Mouse (Mus musculus): ENCODE data around the gene Btbd35f25. TPM values are rescaled to one million over a fixed set of nuclear protein-coding genes. Genes with fewer than 3 reads are reported as not detected.
"Not testable (repeated sequence)": the region's sequence is repeated elsewhere in the genome, so short reads cannot be mapped to it uniquely, and the experiment has no call there.

Btbd35f25 gene
- polyA plus RNA-seq (2014; fragmentation: Nextera tagmentation; extraction: Ambion mirVana): not detected in 2 replicates

DNA sequence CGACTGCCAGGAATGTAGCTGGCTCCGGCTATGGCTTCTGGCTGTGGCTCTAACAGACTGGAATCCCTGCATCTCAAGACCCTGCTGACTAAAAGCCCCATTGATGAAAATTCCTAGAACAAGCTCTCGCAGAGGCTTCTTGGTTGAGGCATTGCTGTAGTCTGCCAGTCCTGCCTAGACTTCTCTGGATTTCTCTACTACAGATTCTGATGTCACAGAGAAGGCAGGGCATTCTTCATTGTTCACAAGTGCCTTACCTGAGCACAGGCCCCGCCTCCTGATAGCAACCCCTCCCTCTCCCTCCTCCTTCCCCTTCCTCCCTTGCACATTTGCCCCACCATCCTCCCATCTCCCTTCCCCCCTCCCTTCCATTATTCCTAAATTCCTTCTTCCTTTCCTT lies at the start of gene Btbd35f25:
Gene Btbd35f25, minus strand, starts transcription at position 101 of the 400 bp plus-strand sequence.
- H3K9me3 ChIP-seq (ENCODE audit: control insufficient read depth, low read depth, low read length); H3K27ac ChIP-seq (ENCODE audit: low read length); H3K4me1 ChIP-seq (ENCODE audit: control insufficient read depth, insufficient read depth, low read length); H3K36me3 ChIP-seq (ENCODE audit: control insufficient read depth, insufficient read depth, low read length); H3K4me3 ChIP-seq (ENCODE audit: low read depth, low read length); ATAC-seq (ENCODE audit: insufficient number of reproducible peaks, insufficient read depth, low FRiP score, low read depth); H3K4me2 ChIP-seq (replicated peaks; ENCODE audit: low read depth, low read length); H3K27me3 ChIP-seq (ENCODE audit: control insufficient read depth, insufficient read depth, low read length); H3K9ac ChIP-seq (replicated peaks; ENCODE audit: low read depth, low read length): not testable (repeated sequence)
- 84% methylated on average over 3 of the region's 4 CpGs for WGBS

DNA sequence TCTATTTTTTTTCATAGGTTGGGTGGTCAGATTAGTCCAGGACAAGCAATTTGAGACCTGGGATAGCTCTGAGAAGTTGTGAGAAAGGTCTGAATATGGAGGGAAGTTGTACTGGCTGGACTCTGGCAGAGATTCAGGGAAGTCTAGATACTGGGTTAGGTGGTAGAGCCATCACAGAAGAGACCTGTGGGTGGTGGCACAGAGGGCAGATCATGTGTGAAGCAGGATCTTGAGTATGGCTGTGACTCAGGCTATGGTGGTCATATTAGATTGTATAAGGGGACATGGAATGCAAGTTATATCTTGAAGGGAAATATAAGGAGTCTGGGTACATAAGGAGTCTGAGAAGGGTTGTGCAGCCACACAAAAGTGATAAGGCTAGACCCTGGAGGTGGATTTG lies 49.3 kb upstream of the Btbd35f25 start:
- H3K9me3 ChIP-seq (ENCODE audit: control insufficient read depth, low read depth, low read length): peaks cover 50% of the 10 kb centered on the region
- no peak overlapping the region for H3K4me2 ChIP-seq (replicated peaks; ENCODE audit: low read depth, low read length)
- H3K36me3 ChIP-seq (ENCODE audit: control insufficient read depth, insufficient read depth, low read length): no peaks in the 10 kb centered on the region
- no peaks in the 10 kb centered on the region for H3K27me3 ChIP-seq (ENCODE audit: control insufficient read depth, insufficient read depth, low read length)
- H3K27ac ChIP-seq (ENCODE audit: low read length): no peak overlapping the region
- H3K9ac ChIP-seq (replicated peaks; ENCODE audit: low read depth, low read length): no peak overlapping the region
- H3K4me3 ChIP-seq (ENCODE audit: low read depth, low read length): no peak overlapping the region
- ATAC-seq (ENCODE audit: insufficient number of reproducible peaks, insufficient read depth, low FRiP score, low read depth): no peak
- no peaks in the 10 kb centered on the region for H3K4me1 ChIP-seq (ENCODE audit: control insufficient read depth, insufficient read depth, low read length)

- no peak for ATAC-seq (ENCODE audit: insufficient number of reproducible peaks, insufficient read depth, low FRiP score, low read depth)
- no peak overlapping the region for H3K9ac ChIP-seq (replicated peaks; ENCODE audit: low read depth, low read length)
- H3K27ac ChIP-seq (ENCODE audit: low read length): no peak overlapping the region
- H3K4me3 ChIP-seq (ENCODE audit: low read depth, low read length): no peak overlapping the region
- no peaks in the 10 kb centered on the region for H3K27me3 ChIP-seq (ENCODE audit: control insufficient read depth, insufficient read depth, low read length)
- WGBS: 80% methylated on average over 1 of the region's 1 CpGs
- no peaks in the 10 kb centered on the region for H3K36me3 ChIP-seq (ENCODE audit: control insufficient read depth, insufficient read depth, low read length)
- H3K9me3 ChIP-seq (ENCODE audit: control insufficient read depth, low read depth, low read length): peaks cover 54% of the 10 kb centered on the region
- no peaks in the 10 kb centered on the region for H3K4me1 ChIP-seq (ENCODE audit: control insufficient read depth, insufficient read depth, low read length)
- H3K4me2 ChIP-seq (replicated peaks; ENCODE audit: low read depth, low read length): no peak overlapping the region
Measured at GRCm38 (mm10) chrX:31764001-31764400, 47.0 kb upstream of the Btbd35f25 start.

DNA sequence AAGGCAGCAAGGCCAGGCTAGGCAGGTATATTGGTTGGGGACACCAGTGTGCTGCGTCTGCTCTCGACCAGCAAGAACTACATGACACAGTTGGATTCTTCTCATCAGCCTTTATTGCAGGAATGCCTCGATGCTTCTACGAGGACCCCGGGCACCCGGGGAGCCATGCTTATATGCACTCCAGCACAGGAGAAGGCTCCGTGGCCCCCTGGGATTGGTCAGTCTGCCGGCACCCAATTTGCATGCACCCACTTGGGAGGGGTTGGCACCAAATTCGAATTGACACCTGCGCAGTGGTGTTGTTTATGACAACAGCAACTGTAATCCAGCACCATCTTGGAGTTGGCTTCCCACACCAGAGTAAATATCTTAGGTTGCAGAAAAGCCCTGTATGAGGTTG lies 28.1 kb upstream of the Btbd35f25 start:
- H3K36me3 ChIP-seq (ENCODE audit: control insufficient read depth, insufficient read depth, low read length): no peaks in the 10 kb centered on the region
- peaks cover 34% of the 10 kb centered on the region for H3K9me3 ChIP-seq (ENCODE audit: control insufficient read depth, low read depth, low read length)
- 86% methylated on average over 10 of the region's 10 CpGs for WGBS
- no peak overlapping the region for H3K9ac ChIP-seq (replicated peaks; ENCODE audit: low read depth, low read length)
- no peak overlapping the region for H3K4me3 ChIP-seq (ENCODE audit: low read depth, low read length)
- H3K4me1 ChIP-seq (ENCODE audit: control insufficient read depth, insufficient read depth, low read length): no peaks in the 10 kb centered on the region
- ATAC-seq (ENCODE audit: insufficient number of reproducible peaks, insufficient read depth, low FRiP score, low read depth): no peak
- H3K27ac ChIP-seq (ENCODE audit: low read length): no peak overlapping the region
- H3K27me3 ChIP-seq (ENCODE audit: control insufficient read depth, insufficient read depth, low read length): no peaks in the 10 kb centered on the region
- H3K4me2 ChIP-seq (replicated peaks; ENCODE audit: low read depth, low read length): no peak overlapping the region

DNA sequence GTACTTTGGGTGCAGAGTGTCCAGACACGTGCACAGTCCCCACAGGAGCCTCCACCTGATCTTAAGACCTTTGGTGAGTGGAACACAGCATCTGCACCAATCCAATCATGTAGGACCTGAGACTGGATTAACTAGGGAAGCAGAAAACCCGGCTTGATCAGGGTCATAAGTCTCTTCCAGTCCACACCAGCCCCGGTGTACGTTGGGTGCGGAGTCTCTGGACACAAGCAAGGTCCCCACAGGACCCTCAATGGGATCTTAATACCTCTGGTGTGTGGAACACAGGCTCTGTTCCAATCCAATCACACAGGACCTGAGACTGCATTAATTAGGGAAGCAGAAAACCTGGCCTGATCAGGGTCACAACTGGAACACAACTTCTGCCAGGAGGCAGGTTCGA lies 20.0 kb upstream of the Btbd35f25 start:
- H3K4me1 ChIP-seq (ENCODE audit: control insufficient read depth, insufficient read depth, low read length): no peaks in the 10 kb centered on the region
- peaks cover 15% of the 10 kb centered on the region for H3K9me3 ChIP-seq (ENCODE audit: control insufficient read depth, low read depth, low read length)
- WGBS: 75% methylated on average over 6 of the region's 6 CpGs
- H3K36me3 ChIP-seq (ENCODE audit: control insufficient read depth, insufficient read depth, low read length): no peaks in the 10 kb centered on the region
- no peak overlapping the region for H3K27ac ChIP-seq (ENCODE audit: low read length)
- no peak overlapping the region for H3K9ac ChIP-seq (replicated peaks; ENCODE audit: low read depth, low read length)
- no peak overlapping the region for H3K4me2 ChIP-seq (replicated peaks; ENCODE audit: low read depth, low read length)
- no peak for ATAC-seq (ENCODE audit: insufficient number of reproducible peaks, insufficient read depth, low FRiP score, low read depth)
- no peak overlapping the region for H3K4me3 ChIP-seq (ENCODE audit: low read depth, low read length)
- no peaks in the 10 kb centered on the region for H3K27me3 ChIP-seq (ENCODE audit: control insufficient read depth, insufficient read depth, low read length)

Other genes with a start within 250 kb of the Btbd35f25 start
- not detected in 2 replicates for gene Gm21883, start 142.9 kb downstream of the Btbd35f25 start, polyA plus RNA-seq (2014; fragmentation: Nextera tagmentation; extraction: Ambion mirVana)
- gene Spin2e, start 98.2 kb downstream of the Btbd35f25 start, polyA plus RNA-seq (2014; fragmentation: Nextera tagmentation; extraction: Ambion mirVana): not detected in 2 replicates
- gene Gm21637, start 244.9 kb upstream of the Btbd35f25 start, polyA plus RNA-seq (2014; fragmentation: Nextera tagmentation; extraction: Ambion mirVana): not detected in 2 replicates

All from stomach, embryonic 14.5 days (tissue).